Mouse (Mus musculus): Measurements from ENCODE around the gene Parvb. TPM values are rescaled to one million over a fixed set of nuclear protein-coding genes. Genes with fewer than 3 reads are reported as not detected.

Gene Parvb
- total RNA-seq, 1 experiment from 2014 or later, result 0.45 TPM

- no peak for ATAC-seq (replicated peaks in 1 of 2; ENCODE audit: insufficient read depth in 1 of 2, low FRiP score in 2 of 2, low TSS enrichment in 1 of 2, low read depth in 1 of 2, poor library complexity in 2 of 2, severe bottlenecking in 2 of 2)
Measured at GRCm38 (mm10) chr15:84214476-84214875, 17.4 kb upstream of the Parvb start.

DNA sequence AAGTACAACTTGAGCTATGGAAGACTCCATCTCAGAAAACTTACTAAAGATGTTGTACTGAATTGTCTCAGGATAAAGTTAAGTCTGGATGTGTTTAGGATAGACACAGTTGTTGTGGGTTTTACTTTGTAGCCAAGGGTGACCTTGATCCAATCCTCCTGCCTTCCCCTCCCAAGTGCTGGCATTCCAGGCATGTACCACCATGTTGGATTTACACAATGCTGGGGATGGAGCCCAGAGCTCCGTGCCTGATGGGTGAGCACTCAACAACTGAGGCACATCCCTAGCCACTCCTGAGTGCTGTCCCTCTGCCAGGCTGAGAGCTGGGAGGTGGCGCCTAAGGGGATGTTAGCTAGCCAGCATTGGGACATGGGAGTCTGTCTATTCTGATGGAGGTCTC, 16.6 kb upstream of the Parvb start:
- no peak for ATAC-seq (replicated peaks in 1 of 2; ENCODE audit: insufficient read depth in 1 of 2, low FRiP score in 2 of 2, low TSS enrichment in 1 of 2, low read depth in 1 of 2, poor library complexity in 2 of 2, severe bottlenecking in 2 of 2)

GRCm38 (mm10) chr15:84216026-84216425, 15.8 kb upstream of the Parvb start:
- ATAC-seq (replicated peaks in 1 of 2; ENCODE audit: insufficient read depth in 1 of 2, low FRiP score in 2 of 2, low TSS enrichment in 1 of 2, low read depth in 1 of 2, poor library complexity in 2 of 2, severe bottlenecking in 2 of 2), result no peak

DNA sequence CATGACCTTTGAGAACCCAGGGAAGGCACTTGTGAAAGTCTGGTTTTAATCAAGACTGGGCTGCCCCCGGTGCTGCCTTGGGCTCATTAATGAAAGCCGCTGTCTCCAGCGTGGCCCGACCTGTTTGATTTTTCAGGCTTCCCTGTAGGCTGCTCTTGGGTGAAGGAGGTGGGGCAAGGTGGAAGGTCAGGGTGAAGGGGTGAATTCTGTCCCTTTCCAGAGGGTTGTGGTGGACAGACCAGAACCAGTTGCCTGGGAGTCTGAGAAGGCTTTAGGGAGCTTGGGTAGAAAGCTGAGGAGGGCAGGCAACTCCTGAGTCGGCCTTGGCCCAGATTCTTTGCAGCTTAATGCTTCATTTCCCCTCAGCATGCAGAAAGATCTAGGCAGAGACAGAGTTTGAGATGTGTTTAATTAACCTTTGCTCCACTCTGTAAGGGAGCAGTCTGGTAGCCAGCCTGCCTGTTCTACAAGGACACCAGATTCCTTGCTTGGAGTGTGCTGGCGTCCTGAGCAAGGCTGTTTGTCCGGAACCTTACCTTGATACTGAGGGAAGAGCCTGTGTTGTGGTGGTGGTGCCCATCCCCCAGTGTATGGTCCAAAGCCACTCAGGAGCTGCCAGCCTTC, 15.3 kb upstream of the Parvb start:
- no peak for ATAC-seq (replicated peaks in 1 of 2; ENCODE audit: insufficient read depth in 1 of 2, low FRiP score in 2 of 2, low TSS enrichment in 1 of 2, low read depth in 1 of 2, poor library complexity in 2 of 2, severe bottlenecking in 2 of 2)

DNA sequence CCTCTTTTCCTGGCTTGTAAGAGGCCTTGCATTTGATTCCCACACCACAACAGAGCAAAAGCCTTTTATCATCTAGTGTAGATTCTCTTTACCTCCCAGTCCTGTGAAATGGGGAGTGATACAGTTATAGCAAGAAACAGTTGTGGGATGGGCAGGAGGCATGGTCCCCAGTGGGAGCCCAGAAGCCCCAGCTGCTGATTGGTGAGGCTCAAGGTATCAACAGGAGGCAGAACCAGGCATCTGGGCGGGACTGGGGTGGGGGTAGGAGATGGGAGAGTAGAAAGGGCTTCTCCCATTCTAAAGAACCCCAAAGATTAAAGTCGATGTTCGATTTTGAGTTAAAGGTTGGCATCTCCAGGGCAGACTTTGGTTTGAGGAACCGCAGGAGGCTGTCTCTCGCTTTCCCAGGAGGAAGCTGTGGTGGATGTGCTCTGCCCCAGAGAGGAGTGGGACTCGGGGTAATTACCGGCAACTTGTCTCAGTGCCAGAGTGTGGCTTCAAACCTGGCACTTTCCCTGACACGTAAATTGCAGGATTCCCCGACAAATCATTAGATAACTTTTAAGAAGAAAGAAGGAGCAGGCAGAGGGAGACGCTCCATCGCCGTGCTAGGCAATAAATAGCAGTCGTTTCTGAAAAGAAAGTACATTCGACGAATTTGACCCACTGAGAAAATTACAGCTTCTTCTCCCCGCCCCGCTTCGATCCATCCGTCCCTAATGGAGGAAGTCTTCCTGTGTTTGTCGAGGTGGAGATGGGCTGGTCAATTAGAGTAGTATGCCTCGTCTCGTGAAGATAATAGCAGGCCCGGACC, 13.7 kb upstream of the Parvb start:
- peak; percentile 44 to 51; a peak in 2 of 4 replicates for ATAC-seq (replicated peaks in 1 of 2; ENCODE audit: insufficient read depth in 1 of 2, low FRiP score in 2 of 2, low TSS enrichment in 1 of 2, low read depth in 1 of 2, poor library complexity in 2 of 2, severe bottlenecking in 2 of 2)

DNA sequence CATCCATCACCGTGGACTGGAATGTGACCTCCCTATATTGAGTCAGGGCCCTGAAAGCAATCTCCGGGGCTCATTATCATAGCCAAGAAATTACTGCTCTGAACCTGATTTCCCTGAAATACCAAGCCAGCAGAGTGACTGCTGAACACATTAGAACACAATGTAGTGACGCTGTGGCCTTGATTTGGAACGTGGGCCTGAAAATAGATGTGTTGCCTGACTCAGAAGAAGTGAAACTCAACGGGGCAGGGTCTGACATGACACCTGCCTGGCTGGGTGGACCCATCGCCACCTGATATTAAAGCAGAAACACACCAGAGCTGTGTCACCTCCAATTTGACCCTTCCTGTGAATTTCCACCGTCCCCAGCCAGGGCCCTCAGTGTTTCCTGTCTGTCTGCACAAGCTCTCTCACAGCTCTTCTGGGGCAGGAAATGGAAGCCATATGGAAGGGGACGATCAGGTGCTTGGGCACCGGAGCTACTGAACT, 13.0 kb upstream of the Parvb start:
- peak; percentile 23; a peak in 3 of 4 replicates for ATAC-seq (replicated peaks in 1 of 2; ENCODE audit: insufficient read depth in 1 of 2, low FRiP score in 2 of 2, low TSS enrichment in 1 of 2, low read depth in 1 of 2, poor library complexity in 2 of 2, severe bottlenecking in 2 of 2)

- no peak for ATAC-seq (replicated peaks in 1 of 2; ENCODE audit: insufficient read depth in 1 of 2, low FRiP score in 2 of 2, low TSS enrichment in 1 of 2, low read depth in 1 of 2, poor library complexity in 2 of 2, severe bottlenecking in 2 of 2)
Measured at GRCm38 (mm10) chr15:84221539-84221938, 10.3 kb upstream of the Parvb start.

DNA sequence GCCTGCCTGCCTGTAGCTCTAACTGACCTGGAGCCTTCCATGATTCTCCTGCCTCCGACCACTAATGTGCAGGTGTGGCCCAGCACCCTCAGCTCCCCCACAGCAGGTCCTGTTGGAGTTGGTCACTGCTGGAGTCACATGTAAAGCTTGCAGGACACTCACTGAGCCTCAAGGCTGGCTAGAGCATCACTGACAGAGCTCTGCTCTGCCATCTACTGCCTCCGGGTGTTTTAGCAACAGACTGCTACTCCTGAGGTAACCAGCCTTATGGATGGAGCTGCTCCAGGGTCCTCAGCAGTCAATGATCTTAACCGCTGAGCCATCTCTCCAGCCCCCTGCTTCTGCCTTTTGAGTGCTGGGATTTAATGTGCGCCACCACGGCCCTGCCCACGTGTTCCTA, 8.4 kb upstream of the Parvb start:
- ATAC-seq (replicated peaks in 1 of 2; ENCODE audit: insufficient read depth in 1 of 2, low FRiP score in 2 of 2, low TSS enrichment in 1 of 2, low read depth in 1 of 2, poor library complexity in 2 of 2, severe bottlenecking in 2 of 2), result 0 out of 4 replicates have a peak, but pooled peaks of 1 of the 2 experiments have one; percentile 12

DNA sequence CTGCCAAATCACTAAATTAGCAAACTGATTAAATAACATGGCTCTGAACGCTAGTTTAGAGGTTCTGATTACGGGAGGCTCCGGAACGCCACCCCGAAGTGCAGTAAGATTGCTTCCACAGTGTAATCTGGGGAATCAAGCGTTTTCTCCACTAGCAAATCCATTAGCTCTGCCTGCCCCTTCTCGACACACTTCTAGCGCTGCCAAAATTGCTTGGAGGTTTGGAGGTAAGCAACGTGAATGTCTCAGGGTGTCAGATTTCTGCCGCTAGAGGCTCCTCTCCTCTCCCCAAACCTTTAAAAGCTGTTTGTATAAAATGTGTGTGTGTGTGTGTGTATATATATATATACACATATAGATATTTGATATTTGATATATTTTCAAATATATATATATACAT, 7.1 kb upstream of the Parvb start:
- no peak for ATAC-seq (replicated peaks in 1 of 2; ENCODE audit: insufficient read depth in 1 of 2, low FRiP score in 2 of 2, low TSS enrichment in 1 of 2, low read depth in 1 of 2, poor library complexity in 2 of 2, severe bottlenecking in 2 of 2)

DNA sequence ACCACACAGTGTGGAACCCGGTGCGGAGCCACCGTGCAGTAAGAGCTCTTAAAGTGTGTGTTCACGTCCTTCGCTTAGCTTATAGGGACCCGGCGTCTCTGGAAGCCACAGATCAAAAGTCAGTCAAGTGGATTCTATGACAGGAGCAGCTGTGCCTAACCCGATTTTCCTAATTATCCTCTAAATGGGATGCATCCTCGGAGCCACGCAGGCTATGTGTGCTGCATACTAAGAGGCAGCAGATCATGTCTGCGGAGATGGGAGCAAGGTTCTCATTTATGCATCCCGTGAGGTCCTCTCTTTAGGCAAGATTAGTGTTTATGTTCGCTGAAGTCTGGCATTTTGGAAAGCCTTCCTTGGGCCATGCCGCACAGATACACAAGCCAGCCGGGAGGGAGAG, 4.9 kb upstream of the Parvb start:
- no peak for ATAC-seq (replicated peaks in 1 of 2; ENCODE audit: insufficient read depth in 1 of 2, low FRiP score in 2 of 2, low TSS enrichment in 1 of 2, low read depth in 1 of 2, poor library complexity in 2 of 2, severe bottlenecking in 2 of 2)

DNA sequence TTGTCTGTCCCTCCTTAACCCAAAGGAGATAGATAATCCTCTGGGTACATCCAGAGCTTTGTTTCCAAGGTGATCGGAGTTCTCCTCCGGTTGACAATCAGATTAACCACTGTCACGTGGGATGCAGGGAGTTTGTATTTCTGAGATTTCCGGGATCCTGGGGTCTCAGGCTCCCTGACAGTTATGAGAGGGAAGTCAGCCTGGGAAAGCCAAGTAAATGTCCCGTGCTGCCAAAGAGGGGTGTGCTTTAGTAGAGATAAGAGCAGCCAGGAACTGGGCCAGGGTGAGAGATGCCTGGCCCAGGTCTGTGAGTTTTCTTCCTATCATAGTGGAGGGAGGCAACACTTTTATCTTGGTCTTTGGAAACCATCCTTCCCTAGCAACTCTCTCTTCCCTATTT, 1.2 kb upstream of the Parvb start:
- ATAC-seq (replicated peaks in 1 of 2; ENCODE audit: insufficient read depth in 1 of 2, low FRiP score in 2 of 2, low TSS enrichment in 1 of 2, low read depth in 1 of 2, poor library complexity in 2 of 2, severe bottlenecking in 2 of 2), result no peak

GRCm38 (mm10) chr15:84231113-84231712, 630 bp upstream of the Parvb start:
- peak; percentile 74 to 76 for ATAC-seq (replicated peaks in 1 of 2; ENCODE audit: insufficient read depth in 1 of 2, low FRiP score in 2 of 2, low TSS enrichment in 1 of 2, low read depth in 1 of 2, poor library complexity in 2 of 2, severe bottlenecking in 2 of 2)

DNA sequence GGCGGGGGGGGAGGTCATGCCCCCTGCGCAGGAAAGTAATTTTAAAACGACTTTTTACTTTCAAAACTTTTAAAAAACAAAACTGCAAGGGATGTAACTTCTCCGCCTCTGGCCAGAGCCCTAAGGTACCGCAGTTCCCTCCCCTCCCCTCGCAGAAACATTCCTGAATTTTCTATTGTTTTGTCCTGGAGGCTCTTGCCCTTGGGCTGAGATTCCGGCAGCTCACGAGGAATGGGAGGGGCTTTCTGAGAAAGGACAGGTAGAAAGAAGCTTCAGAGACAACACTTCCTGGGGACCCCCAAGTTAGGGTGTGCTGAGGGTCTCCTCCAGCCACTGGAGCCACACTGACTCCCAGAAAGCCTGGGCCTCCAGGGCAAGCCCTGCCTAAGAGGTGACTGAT, 766 bp downstream of the Parvb start:
- ATAC-seq (replicated peaks in 1 of 2; ENCODE audit: insufficient read depth in 1 of 2, low FRiP score in 2 of 2, low TSS enrichment in 1 of 2, low read depth in 1 of 2, poor library complexity in 2 of 2, severe bottlenecking in 2 of 2), result no peak

GRCm38 (mm10) chr15:84234794-84235581, 3.1 kb downstream of the Parvb start:
- no peak for ATAC-seq (replicated peaks in 1 of 2; ENCODE audit: insufficient read depth in 1 of 2, low FRiP score in 2 of 2, low TSS enrichment in 1 of 2, low read depth in 1 of 2, poor library complexity in 2 of 2, severe bottlenecking in 2 of 2)

DNA sequence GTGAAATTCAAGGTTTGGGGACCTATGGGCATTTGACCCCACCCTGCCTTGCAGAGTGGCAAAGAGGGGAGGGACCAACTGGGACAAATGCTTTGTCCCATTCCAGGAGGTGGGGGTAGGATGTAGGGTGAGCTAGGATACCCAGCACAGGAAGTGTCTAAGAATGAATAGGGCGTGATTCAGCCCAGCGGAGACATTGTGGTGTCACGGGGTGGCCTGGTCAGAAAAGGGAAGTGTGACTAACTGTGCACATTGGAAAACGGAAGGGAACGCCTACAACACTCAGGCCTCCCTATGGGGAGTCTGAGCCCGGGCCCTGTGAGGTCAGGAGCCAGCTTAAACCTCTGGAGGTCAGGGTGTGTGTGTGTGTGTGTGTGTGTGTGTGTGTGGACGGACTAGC, 3.8 kb downstream of the Parvb start:
- peak; percentile 47 to 74 for ATAC-seq (replicated peaks in 1 of 2; ENCODE audit: insufficient read depth in 1 of 2, low FRiP score in 2 of 2, low TSS enrichment in 1 of 2, low read depth in 1 of 2, poor library complexity in 2 of 2, severe bottlenecking in 2 of 2)

DNA sequence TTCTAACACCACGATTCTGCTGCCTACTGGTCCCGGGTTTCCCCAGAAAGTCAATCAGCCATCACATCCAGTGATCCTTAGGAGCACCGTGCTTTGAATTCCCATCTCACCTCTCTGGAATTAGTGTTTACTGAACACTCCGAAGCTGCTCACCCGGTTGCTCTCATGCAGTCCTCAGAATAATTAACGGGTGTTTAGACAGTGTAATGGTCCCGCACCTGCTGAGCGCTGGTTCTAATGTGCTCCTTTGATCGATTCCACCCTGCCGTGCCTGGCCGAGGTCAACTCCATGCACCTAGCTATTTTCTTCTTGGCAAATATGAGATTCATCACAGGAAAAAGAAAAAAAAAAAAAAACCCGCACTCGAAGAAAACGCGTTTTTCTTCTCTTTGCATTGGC, 6.7 kb downstream of the Parvb start:
- no peak for ATAC-seq (replicated peaks in 1 of 2; ENCODE audit: insufficient read depth in 1 of 2, low FRiP score in 2 of 2, low TSS enrichment in 1 of 2, low read depth in 1 of 2, poor library complexity in 2 of 2, severe bottlenecking in 2 of 2)

GRCm38 (mm10) chr15:84238991-84239401, 7.2 kb downstream of the Parvb start:
- ATAC-seq (replicated peaks in 1 of 2; ENCODE audit: insufficient read depth in 1 of 2, low FRiP score in 2 of 2, low TSS enrichment in 1 of 2, low read depth in 1 of 2, poor library complexity in 2 of 2, severe bottlenecking in 2 of 2), result no peak

GRCm38 (mm10) chr15:84241520-84241919, 9.7 kb downstream of the Parvb start:
- no peak for ATAC-seq (replicated peaks in 1 of 2; ENCODE audit: insufficient read depth in 1 of 2, low FRiP score in 2 of 2, low TSS enrichment in 1 of 2, low read depth in 1 of 2, poor library complexity in 2 of 2, severe bottlenecking in 2 of 2)

All from hematopoietic stem cell, adult 5-6 weeks (primary cell).